Mouse (Mus musculus): Measurements from ENCODE around the gene Gse1.

The Gse1 gene

GRCm38 (mm10) chr8:120497503-120497946 is 269.3 kb downstream of the Gse1 start:
- no peak for DNase-seq (ENCODE audit: low read depth)

DNA sequence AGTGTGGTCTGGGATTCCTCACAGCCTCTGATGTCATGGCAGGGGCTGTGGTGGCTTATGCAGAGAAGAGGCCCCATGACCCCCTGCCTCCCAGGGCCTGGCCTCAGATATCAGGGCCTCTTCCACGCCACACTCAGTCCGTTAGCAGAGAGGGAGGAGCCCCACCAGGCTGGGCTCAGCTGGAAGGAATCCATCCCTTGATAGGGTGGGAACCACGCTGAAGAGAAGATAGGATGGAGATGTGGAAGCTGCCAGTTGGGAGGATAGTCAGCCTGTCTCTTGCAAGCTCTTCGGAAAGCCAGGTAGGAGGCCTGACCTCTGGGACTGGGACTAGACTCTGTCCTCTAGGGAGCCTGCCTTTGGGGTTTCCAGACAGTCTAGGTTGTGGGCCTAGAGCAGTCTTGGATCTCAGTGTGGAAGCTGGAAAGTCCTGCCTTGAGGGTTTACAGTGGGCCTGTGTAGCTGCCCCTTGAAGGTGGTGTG is 270.1 kb downstream of the Gse1 start:
- no peak for DNase-seq (ENCODE audit: low read depth)

- DNase-seq (ENCODE audit: low read depth) = no peak
These were observed 270.8 kb downstream of the Gse1 start for GRCm38 (mm10) chr8:120498926-120499605.

GRCm38 (mm10) chr8:120500701-120501261 is 272.5 kb downstream of the Gse1 start:
- DNase-seq (ENCODE audit: low read depth) = no peak

DNA sequence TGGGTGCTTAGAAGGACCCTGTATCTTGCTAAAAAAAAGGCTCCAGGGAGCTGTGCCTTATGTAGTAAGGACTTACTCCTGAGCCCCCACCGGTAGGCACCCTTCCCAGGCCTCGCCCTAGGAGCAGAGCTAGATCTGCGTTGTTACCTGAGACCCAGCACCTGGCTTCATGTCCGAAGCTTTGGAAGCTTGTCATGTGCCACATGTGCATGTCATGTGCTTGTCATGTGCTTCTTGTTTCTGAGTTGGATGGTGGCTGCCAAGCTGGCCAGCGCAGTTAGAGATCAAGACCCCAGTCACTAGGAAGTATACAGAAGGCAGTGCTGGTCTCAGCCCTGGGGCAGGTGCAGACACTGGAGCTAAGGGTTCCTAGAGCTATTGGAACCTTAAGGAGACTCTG is 273.2 kb downstream of the Gse1 start:
- DNase-seq (ENCODE audit: low read depth) = no peak

DNA sequence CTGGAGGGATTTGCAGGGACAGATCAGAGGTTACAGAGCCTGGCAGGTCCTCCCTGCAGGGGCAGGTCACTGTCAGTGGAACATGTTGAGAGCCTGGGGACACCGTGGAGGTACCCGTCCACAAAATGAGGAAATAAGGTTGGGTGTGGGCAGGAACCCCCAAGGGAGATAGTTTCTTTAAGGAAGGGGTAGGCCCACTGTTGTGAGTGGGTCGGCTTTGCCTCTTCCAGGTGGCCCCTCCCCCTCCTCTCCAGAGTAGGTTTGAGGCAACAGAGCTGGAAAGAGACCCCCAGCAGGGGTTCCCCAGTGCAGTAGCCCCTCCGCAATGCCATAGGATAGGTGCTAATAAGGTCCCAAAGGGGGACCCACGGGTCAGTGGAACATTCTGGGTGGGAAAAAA is 274.2 kb downstream of the Gse1 start:
- no peak for DNase-seq (ENCODE audit: low read depth)

GRCm38 (mm10) chr8:120504251-120505081 is 276.2 kb downstream of the Gse1 start:
- no peak for DNase-seq (ENCODE audit: low read depth)

- no peak for DNase-seq (ENCODE audit: low read depth)
These were observed 276.8 kb downstream of the Gse1 start for GRCm38 (mm10) chr8:120505082-120505511.

DNA sequence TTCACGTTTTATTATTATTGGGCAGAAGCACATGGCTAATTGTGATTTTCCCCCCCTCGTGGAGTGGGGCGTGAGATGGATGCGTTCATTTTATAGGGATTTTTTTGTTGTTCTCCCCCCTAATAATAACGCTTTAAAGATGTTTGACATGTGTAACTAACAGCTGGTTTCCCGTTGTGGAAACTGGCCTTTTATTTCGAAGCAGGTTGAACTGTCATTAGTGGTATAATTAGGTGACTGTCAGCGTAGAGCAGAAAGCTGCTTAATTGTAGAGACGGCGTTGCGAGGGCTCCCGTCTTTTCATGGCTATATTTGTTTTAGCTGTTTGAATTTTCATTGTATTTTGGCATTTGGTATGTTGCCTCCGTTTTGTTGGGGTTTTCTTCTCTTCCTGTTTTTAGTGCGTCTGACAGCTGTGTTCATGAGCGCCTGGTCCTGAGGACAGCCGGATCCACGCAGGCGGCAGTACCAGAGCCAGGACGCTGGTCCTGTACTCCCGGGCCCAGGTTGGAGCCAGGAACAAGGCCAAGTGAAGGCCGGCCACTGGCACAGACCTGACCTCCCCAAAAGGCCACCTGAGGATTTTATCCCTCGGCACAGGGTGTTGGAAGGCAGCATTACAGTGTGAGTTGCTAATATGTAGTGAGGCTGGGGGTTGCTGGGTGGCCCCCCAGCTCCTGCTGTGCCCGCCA is 277.5 kb downstream of the Gse1 start:
- no peak for DNase-seq (ENCODE audit: low read depth)

GRCm38 (mm10) chr8:120506562-120506961 is 278.3 kb downstream of the Gse1 start:
- DNase-seq (ENCODE audit: low read depth) = no peak

- DNase-seq (ENCODE audit: low read depth) = no peak
These were observed 279.0 kb downstream of the Gse1 start for GRCm38 (mm10) chr8:120507290-120507689.

DNA sequence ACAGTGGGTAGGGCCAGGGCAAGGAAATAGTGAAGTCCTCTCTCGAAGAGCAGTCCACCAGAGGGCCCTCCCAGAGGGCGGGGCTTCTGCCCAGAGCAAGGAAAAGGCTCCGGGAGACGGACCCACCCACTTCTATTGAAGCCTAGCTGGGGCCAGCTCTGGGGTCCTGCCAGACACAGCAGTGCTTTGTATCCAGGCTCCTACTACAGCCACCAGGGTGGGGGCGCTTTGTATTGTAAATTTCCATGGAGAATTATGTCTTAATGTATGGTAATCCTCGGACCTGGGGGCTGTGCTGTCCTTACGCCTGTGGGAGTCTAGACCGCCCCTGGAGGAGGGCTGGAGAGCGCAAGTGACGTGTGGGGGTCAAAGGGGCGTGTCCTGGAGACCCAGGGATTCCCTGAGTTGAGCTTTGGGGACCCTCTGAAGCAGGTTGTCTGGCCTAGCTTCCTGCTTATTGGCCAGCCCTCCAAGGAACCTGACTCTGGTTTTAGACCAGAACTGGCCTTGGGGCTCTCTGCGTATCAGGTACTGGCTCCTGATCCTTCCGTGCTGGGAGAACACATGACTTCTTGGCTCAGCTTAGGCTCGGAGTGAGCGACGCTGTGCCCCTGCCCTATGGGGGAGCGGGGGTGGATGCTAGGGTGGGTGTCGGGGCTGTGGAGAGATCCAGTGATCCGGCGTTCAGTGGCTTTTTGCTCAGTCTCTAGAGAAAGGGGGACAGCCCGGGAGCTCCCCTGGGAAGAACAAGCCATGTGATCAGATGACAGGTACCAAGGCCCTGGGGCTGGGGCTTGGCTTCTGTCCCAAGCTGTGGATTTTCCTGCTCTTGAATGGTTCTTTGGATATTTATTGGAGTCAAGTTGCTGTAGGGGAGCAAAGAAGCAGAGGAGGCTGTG is 281.1 kb downstream of the Gse1 start:
- no peak for DNase-seq (ENCODE audit: low read depth)

DNA sequence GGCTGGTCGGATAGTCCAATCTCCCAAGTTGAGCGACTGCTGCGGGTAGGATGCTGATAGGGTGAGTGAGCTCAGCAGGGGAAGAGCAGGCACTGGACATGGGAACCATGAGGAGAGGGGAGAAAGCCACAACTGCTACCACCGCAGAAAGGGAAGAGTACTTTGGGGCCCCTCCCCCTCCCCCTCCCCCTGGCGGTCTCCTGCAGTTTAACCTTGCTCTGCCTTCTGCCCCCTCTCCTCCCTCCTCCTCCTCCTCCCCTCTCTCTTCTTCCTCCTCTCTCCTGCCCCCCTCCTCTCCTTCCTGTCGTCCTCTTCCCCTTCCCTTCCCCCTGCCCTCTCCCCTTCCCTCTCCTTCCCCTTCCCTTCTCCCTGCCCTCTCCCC is 281.8 kb downstream of the Gse1 start:
- no peak for DNase-seq (ENCODE audit: low read depth)

- DNase-seq (ENCODE audit: low read depth) = no peak
These were observed 282.7 kb downstream of the Gse1 start for GRCm38 (mm10) chr8:120510863-120511457.

DNA sequence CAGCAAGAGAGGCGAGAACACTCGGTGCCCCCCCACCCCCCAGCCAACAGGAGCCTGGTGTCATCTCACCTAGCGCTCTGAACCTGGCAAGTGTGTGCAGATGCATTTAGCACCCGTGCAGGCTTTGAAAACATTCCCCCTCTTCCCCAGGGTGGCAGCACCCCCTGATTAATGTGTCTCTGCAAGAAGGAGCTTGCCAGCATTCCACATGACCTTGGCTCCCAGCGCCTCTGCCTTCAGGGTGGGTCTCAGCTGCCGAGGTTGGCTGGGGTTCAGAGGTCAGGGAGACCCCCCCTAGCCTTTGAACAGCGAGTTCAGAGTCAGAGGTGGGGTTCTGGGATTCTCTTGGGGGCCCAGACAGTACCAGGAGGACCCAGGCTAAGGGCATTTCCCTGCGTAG is 283.5 kb downstream of the Gse1 start:
- DNase-seq (ENCODE audit: low read depth) = no peak

GRCm38 (mm10) chr8:120512326-120512725 is 284.1 kb downstream of the Gse1 start:
- DNase-seq (ENCODE audit: low read depth) = no peak

GRCm38 (mm10) chr8:120513145-120513544 is 284.9 kb downstream of the Gse1 start:
- no peak for DNase-seq (ENCODE audit: low read depth)

DNA sequence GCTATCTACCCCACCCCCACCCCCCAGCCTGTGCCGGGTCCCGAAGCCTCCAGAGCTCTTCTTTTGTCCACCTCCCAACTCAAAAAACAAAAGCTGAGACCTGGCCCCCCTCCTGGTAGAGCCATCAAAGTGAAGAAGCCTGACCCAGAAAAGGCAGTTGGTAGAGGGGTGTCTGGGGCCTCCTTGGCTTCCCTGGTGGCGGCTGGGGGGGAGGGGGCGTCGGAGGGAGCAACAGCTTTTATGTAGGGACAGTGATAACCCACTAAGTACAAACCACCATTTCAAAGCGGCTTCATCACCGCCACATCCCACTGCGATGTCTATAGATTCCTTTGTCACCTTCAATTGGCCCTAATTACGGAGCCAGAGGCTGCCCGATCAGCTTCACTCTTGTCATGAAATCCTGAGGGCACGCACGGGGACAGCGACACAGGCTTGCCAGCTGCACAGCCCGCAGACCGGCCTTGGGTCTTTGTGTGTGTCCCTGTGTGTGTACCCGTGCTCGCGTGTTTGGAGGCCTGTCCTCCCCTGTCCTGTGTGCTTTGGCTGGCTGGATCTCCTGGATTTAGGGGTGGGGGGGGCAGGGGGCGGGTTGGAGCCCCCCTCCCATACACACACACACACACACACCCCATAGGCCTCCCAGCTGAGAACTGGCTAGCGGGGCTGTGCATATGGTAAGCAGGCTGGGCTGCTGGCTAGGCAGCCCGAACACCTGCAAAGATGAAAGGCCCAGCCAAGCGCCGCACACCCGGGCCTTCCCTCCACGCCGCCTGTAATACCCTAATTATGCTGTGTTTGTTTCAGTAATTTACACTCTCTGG is 285.6 kb downstream of the Gse1 start:
- DNase-seq (ENCODE audit: low read depth) = no peak

DNA sequence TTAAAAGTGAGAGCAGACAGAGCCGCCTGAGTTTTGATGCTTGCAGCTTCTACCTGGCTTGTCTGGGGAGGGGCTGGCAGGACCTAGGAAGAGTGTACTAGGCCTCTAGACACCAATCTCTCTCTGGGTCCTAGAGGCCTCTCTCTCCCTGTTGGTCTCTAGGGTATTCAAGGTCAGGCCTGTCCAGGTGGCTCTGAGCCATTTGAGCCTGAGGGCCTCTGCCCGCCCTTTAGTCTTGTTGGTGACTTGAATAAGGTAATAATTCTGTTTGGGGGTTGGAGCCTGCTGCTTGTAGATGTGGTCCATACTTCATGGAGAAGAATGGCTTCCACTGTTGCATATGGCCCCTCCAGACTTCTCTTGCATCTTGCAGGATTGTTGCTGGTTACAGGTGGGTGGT is 287.0 kb downstream of the Gse1 start:
- DNase-seq (ENCODE audit: low read depth) = no peak

DNA sequence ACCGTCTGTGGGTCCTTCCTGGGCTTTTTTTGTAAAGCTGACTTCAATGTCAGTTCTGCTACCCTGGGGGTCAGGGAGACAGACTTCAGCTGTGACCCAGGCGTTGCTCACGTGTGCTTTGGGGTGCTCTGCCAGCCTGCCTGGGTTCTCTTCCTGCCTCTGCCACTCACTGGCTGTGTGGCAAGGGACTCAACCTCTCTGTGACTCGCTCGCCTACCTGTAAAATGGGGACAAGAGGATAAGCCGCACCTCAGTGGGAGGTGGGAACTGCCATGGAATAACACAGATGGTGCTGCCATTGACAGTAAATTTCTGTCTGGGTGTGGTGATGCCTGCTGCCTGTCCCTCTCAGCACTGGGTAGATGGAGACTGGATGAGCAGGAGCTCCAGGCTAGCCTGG is 287.4 kb downstream of the Gse1 start:
- no peak for DNase-seq (ENCODE audit: low read depth)

All from c-Kit-positive CD71-negative TER-119-negative erythroid progenitor cells, embryonic 14.5 days (primary cell).